Mouse (Mus musculus): ENCODE measurements around the gene Paxx. TPM values are rescaled to one million over a fixed set of nuclear protein-coding genes. Genes with fewer than 3 reads are reported as not detected.

Gene Paxx
- polyA plus RNA-seq, 1 experiment from 2014 or later, result 25.7 TPM

DNA sequence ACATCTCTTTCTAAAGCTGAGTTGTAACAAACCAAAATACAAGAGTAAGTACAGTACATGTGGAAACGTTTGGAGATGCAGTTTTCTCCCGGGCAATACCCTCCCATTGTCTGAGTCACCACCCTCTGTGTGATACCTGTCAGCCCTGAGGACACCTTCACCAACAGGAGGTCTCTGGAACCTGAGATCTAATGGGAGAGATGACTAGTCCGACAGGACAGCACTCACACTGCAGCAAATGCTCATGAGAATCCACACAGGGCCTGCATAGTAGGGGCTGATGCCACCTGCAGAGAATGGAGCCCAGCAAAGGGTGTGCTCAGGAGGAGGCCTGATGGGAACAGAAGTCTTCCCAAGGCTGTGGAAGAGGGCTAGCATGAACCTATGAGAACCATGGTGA, 513 bp upstream of the Paxx start:
- WGBS, result 17% methylated on average over 3 of the region's 3 CpGs
- no peaks in the 10 kb centered on the region for H3K27me3 ChIP-seq (replicated peaks)
- H3K36me3 ChIP-seq, result peaks cover 21% of the 10 kb centered on the region
- peak overlapping the region; percentile 82 for H3K4me2 ChIP-seq
- H3K9me3 ChIP-seq, result no peaks in the 10 kb centered on the region
- peak overlapping the region; percentile 66 for H3K4me3 ChIP-seq
- ATAC-seq (ENCODE audit: extremely low read depth, insufficient number of reproducible peaks, low FRiP score, low TSS enrichment), result no peak
- H3K9ac ChIP-seq, result peak overlapping the region; percentile 75
- peaks cover 31% of the 10 kb centered on the region for H3K4me1 ChIP-seq
- H3K27ac ChIP-seq (replicated peaks), result peak overlapping the region; percentile 93

DNA sequence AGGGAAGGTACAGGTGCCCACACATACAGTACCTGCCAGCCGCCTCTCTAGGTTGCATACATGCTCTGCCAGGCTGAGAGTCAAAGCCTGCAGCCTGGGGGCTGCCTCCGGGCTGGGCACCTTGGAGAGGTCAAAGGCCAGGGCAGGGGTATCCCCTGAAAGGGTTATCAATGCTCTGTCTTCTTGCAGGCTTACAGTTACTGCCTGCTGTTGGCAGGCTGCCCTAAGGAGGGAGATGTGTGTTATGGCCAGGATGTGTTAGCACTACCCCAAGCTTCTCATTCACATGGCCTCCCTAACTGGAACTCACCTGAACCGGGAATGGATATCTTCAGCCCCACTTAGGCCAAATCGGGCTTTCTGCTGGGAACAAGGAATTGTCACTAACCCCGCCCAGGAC, 759 bp downstream of the Paxx start:
- WGBS, result 30% methylated on average over 5 of the region's 5 CpGs
- Histone ChIP-seq H3K27ac (replicated peaks) (peak overlapping the region; percentile 93), H3K27me3 (replicated peaks) (no peaks in the 10 kb centered on the region), H3K4me2 (peak overlapping the region; percentile 82), H3K9me3 (no peaks in the 10 kb centered on the region), H3K4me1 (peaks cover 29% of the 10 kb centered on the region), H3K9ac (peak overlapping the region; percentile 86), H3K36me3 (peaks cover 21% of the 10 kb centered on the region), H3K4me3 (peak overlapping the region; percentile 66)
- ATAC-seq (ENCODE audit: extremely low read depth, insufficient number of reproducible peaks, low FRiP score, low TSS enrichment), result no peak

DNA sequence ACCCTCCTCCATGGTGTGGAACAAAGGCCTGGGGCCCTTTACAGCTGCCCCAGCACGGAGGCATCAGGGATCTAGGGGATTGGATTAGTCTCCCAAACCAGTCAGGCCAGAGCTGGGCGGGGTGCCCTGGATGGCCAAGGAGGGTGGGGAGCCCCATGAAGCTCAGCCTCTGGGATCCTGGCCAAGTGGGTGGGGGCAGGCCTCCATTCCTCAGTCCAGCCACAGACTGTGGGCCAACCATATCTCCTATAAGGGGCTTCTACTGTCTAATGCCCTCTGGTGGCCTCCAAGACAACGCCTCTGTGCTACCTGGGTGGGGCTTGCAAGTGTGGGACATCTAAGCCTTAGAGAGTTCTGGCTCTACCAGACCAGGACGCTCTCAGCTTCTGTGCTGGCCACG, 2.0 kb downstream of the Paxx start:
- Histone ChIP-seq H3K4me1 (peaks cover 29% of the 10 kb centered on the region), H3K9me3 (no peaks in the 10 kb centered on the region), H3K4me3 (no peak overlapping the region), H3K4me2 (no peak overlapping the region), H3K9ac (no peak overlapping the region), H3K27ac (replicated peaks) (no peak overlapping the region), H3K36me3 (peaks cover 21% of the 10 kb centered on the region), H3K27me3 (replicated peaks) (no peaks in the 10 kb centered on the region)
- 72% methylated on average over 5 of the region's 5 CpGs for WGBS
- no peak for ATAC-seq (ENCODE audit: extremely low read depth, insufficient number of reproducible peaks, low FRiP score, low TSS enrichment)

DNA sequence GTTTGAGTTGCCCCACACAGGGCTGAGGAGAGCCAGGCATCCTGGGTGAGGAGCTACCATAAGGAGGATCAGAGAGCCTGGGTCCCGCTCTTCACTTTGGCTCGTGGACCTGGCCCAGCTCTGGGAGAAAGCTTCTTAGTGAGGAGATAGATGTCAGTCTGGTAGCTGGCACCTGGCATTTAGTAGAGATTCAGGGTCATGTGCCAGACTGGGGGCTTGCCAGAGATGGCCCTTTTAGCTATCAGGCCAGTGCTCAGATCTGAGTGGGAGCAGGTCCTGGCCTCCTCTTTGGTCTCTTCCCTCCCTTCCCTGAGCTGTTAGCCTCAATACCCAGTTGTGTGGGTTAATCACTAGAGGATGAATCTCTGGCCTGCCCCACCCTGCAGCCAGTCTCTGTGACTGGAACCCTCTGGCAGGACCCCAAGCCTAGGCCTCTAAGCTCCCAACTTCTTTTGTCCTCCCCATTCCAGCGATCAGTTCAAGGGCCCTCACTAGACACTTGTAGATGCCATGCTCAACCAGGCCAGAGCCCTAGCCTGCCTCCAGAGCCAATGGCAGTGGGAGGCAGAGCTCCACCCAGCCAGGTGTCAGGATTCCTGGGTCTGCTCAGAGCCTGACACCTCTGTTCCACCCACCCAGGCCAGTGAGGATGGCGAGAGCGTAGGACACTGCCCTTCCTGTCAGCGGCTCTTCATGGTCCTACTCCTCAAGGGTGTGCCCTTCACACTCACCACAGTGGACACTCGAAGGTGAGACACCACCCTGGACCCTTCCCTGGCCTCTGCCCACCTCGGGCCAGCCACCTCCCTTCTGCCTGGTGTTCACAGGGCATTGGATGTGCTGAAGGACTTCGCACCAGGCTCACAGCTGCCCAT, 3.6 kb downstream of the Paxx start:
- Histone ChIP-seq H3K4me1 (peaks cover 29% of the 10 kb centered on the region), H3K27ac (replicated peaks) (no peak overlapping the region), H3K36me3 (peaks cover 21% of the 10 kb centered on the region), H3K27me3 (replicated peaks) (no peaks in the 10 kb centered on the region), H3K4me3 (no peak overlapping the region), H3K4me2 (no peak overlapping the region), H3K9me3 (no peaks in the 10 kb centered on the region), H3K9ac (no peak overlapping the region)
- 81% methylated on average over 9 of the region's 9 CpGs for WGBS
- ATAC-seq (ENCODE audit: extremely low read depth, insufficient number of reproducible peaks, low FRiP score, low TSS enrichment), result no peak

DNA sequence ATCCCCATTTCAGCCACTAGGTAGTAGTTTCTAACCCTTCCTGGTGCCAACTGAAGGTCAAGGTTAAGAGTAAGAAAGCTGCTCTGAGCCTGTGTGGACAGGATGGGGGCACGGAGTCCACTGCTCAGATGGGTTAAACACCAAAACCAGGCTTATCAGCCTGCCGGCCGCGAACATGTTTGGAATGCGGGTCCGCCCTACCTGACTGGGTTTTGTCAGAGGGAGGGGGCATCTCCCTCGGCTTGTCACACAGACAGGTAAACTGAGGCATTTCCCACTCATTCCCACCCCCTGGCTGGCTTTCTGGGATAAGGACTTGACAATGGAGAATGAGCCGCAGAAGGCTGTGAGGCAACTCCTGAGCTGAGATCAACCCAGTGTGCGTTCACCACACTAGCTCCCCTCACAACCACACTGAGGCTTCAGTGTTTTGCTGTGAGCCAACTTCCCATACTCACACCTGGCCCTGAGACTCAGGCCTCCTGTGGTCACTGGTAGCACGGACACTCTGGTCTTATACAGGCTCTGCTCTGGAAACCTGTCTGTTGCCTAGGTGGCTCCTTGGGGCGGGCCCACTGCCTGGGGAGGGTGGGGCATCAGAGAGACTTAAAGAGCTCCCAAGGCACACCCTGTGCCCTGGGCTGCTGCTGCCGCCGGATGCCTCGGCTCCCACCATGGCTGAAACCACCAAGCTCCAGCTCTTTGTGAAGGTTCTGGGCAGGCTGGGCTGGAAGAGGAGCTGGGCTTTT, 4.5 kb downstream of the Paxx start, which contains the start of gene Clic3:
TSS of gene Clic3 (plus strand) at position 634 of the 749 bp plus-strand sequence.
- Histone ChIP-seq H3K27me3 (replicated peaks) (no peaks in the 10 kb centered on the region), H3K4me3 (no peak within 1 kb of the TSS), H3K9me3 (no peaks in the 10 kb centered on the region), H3K4me1 (peaks cover 27% of the 10 kb centered on the region), H3K9ac (no peak within 1 kb of the TSS), H3K4me2 (no peak within 1 kb of the TSS), H3K27ac (replicated peaks) (no peak within 1 kb of the TSS), H3K36me3 (peaks cover 21% of the 10 kb centered on the region)
- no peak for ATAC-seq (ENCODE audit: extremely low read depth, insufficient number of reproducible peaks, low FRiP score, low TSS enrichment)
- 34% methylated on average over 14 of the region's 14 CpGs for WGBS

DNA sequence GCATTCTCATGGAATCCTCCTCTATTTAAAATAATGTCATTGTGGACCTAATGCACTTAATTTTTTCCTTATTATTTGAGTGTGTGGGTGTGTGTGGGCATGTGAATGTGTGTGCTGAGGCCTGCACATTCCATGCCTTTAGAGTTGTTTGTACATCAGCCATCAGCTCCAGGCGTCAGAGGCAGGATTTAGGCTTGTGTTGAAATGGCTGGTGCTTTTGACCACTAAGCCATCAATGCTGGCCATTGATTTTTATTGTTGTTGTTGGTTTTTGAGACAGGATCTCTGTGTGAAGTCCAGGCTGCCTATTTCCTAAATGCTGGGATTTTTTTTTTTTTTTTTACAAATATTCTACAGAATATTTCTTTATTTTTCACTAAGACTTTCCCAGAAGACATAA, 7.9 kb downstream of the Paxx start:
- WGBS, result 30% methylated on average over 1 of the region's 1 CpGs
- H3K4me1 ChIP-seq, result peaks cover 6% of the 10 kb centered on the region
- no peaks in the 10 kb centered on the region for H3K9me3 ChIP-seq
- no peak overlapping the region for H3K4me2 ChIP-seq
- no peak overlapping the region for H3K4me3 ChIP-seq
- H3K27ac ChIP-seq (replicated peaks), result no peak overlapping the region
- no peak for ATAC-seq (ENCODE audit: extremely low read depth, insufficient number of reproducible peaks, low FRiP score, low TSS enrichment)
- H3K27me3 ChIP-seq (replicated peaks), result no peaks in the 10 kb centered on the region
- peaks cover 6% of the 10 kb centered on the region; the same call in 1 of the 2 replicates for H3K36me3 ChIP-seq
- no peak overlapping the region for H3K9ac ChIP-seq

DNA sequence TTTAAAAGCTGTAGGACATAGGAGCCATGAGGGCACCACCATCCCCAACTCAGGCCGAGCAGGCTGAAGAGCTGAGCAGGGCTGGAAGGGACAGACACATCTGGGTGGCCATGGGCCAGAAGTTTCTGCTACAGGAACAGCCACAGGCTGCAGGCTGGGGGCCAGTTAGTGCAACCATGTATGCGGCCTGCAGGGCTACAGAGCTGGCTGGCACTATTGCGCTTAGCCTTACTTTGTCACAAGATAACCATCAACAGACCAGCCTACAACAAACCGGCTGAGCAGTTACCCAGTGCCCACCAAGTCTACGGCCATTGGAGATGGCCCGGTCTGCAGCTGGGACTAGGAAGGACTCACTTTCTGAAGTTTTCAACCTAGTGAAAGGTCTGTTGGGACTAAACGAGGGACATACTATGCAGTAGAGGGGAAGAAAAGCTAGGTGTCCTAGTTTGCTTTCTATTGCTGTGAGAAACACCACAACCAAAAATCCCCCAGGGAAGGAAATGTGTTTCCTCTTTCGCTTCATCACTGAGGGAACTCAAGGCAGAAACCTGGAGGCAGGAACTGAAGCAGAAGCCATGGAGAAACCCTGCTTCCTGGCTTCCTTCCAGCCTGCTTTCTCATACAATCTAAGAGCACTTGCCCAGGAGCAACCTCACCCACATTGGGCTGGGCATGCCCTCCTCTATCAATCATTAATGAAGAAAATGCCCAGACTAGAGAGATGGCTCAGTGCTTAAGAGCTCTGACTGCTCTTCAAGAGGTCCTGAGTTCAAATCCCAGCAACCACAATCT, 9.8 kb downstream of the Paxx start:
- Histone ChIP-seq H3K27ac (replicated peaks) (no peak overlapping the region), H3K9me3 (no peaks in the 10 kb centered on the region), H3K27me3 (replicated peaks) (no peaks in the 10 kb centered on the region), H3K36me3 (no peaks in the 10 kb centered on the region), H3K9ac (no peak overlapping the region), H3K4me3 (no peak overlapping the region), H3K4me1 (peaks cover 2% of the 10 kb centered on the region; the same call in 1 of the 2 replicates), H3K4me2 (no peak overlapping the region)
- WGBS, result 68% methylated on average over 8 of the region's 8 CpGs
- ATAC-seq (ENCODE audit: extremely low read depth, insufficient number of reproducible peaks, low FRiP score, low TSS enrichment), result no peak

DNA sequence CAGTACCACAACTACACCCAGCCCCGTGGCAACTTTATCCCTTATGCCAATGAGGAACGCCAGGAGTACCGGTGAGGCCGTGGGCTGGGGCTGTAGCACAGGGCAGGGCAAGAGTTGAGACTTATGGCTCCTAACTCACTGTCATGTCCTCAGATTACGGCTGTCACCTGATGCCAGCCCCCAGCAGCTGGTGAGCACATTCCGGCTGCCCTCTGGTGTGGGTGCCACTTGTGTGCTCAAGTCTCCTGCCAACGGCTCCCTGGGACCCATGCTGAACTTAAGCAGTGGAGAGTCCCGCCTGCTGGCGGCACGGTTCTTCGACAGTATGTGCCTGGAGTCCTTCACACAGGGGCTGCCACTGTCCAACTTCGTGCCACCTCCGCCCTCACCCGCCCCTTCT, 18.2 kb downstream of the Paxx start:
- no peak for ATAC-seq (ENCODE audit: extremely low read depth, insufficient number of reproducible peaks, low FRiP score, low TSS enrichment)
- H3K4me2 ChIP-seq, result no peak overlapping the region
- 77% methylated on average over 14 of the region's 14 CpGs for WGBS

DNA sequence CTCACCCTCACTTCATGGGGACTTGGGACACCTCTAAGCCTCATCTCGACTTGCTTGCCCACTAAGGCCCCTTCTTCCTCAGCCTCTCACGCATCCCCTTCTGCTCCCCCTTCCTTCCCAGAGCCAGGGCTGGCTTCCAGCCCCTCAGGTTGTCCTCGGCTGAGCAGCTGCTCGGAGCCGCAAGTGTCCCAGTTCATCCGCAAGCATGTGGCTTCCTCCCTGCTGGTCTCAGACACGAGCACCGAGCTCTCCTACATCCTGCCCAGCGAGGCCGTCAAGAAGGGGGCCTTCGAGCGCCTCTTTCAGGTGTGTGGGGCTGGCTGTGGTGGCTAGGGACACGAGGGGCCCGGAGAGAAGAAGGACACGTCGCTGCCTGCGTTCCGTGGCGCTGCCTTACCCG, 19.8 kb downstream of the Paxx start:
- 78% methylated on average over 20 of the region's 20 CpGs for WGBS
- no peak overlapping the region for H3K27ac ChIP-seq (replicated peaks)
- no peaks in the 10 kb centered on the region for H3K4me1 ChIP-seq
- H3K4me3 ChIP-seq, result no peak overlapping the region
- peaks cover 13% of the 10 kb centered on the region for H3K36me3 ChIP-seq
- H3K4me2 ChIP-seq, result no peak overlapping the region
- H3K27me3 ChIP-seq (replicated peaks), result no peaks in the 10 kb centered on the region; the same call in 1 of the 2 replicates
- no peak overlapping the region for H3K9ac ChIP-seq
- ATAC-seq (ENCODE audit: extremely low read depth, insufficient number of reproducible peaks, low FRiP score, low TSS enrichment), result no peak
- no peaks in the 10 kb centered on the region for H3K9me3 ChIP-seq

More for the DNA sequence above, 18.2 kb downstream of the Paxx start:
- H3K4me1 ChIP-seq, result no peaks in the 10 kb centered on the region
- no peaks in the 10 kb centered on the region; the same call in 1 of the 2 replicates for H3K27me3 ChIP-seq (replicated peaks)
- no peak overlapping the region for H3K27ac ChIP-seq (replicated peaks)
- H3K36me3 ChIP-seq, result peaks cover 6% of the 10 kb centered on the region; the same call in 1 of the 2 replicates
- H3K9me3 ChIP-seq, result no peaks in the 10 kb centered on the region
- H3K4me3 ChIP-seq, result no peak overlapping the region
- no peak overlapping the region for H3K9ac ChIP-seq

DNA sequence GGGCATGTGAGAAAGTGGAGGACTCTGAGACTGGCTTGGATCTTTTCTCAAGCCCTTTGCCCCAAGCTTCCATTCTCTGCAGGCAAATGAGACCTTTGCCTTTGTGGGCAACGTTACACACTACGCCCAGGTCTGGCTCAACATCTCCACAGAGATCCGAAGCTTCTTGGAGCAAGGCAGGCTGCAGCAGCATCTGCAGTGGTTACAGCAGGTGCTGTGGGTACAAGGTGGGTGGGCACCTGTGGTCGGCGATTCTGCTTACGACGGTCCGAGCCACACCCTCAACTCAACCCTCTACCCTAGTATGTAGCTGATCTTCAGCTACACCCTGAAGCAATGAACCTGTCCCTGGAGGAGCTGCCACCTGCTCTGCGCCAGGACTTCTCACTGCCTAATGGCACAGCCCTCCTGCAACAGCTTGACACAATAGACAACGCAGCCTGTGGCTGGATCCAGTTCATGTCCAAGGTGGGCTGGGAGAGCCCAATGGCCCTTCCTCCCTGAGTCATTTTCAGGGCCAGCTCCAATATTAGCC, 24.5 kb downstream of the Paxx start:
- ATAC-seq (ENCODE audit: extremely low read depth, insufficient number of reproducible peaks, low FRiP score, low TSS enrichment), result no peak
- Histone ChIP-seq H3K4me1 (no peaks in the 10 kb centered on the region), H3K4me2 (no peak overlapping the region), H3K27me3 (replicated peaks) (peaks cover 20% of the 10 kb centered on the region), H3K4me3 (no peak overlapping the region), H3K27ac (replicated peaks) (no peak overlapping the region), H3K9me3 (no peaks in the 10 kb centered on the region), H3K9ac (no peak overlapping the region), H3K36me3 (peaks cover 7% of the 10 kb centered on the region)
- 87% methylated on average over 10 of the region's 10 CpGs for WGBS

DNA sequence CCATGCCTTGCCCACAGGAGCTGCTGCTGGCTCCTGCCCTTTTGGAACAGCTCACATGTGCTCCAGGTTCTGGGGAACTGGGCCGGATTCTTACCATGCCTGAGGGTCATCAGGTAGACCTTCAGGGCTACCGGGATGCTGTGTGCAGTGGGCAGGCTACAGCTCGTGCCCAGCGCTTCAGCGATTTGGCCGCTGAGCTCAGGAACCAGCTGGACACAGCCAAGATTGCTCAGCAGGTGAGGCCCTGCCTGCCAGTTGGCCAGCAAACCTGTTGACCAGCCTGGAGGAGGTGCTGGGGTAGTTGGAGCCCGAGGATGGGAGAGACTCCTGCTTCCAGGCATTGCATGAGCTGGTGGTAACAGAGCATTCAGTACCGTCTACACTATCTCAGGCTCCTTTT, 26.6 kb downstream of the Paxx start:
- 84% methylated on average over 8 of the region's 8 CpGs for whole genome bisulfite sequencing
- ATAC-seq (ENCODE audit: extremely low read depth, insufficient number of reproducible peaks, low FRiP score, low TSS enrichment), result no peak
- Histone ChIP-seq H3K9ac (no peak overlapping the region), H3K4me1 (no peaks in the 10 kb centered on the region), H3K9me3 (no peaks in the 10 kb centered on the region), H3K4me2 (no peak overlapping the region), H3K4me3 (no peak overlapping the region), H3K27ac (replicated peaks) (no peak overlapping the region), H3K27me3 (replicated peaks) (peaks cover 40% of the 10 kb centered on the region), H3K36me3 (peaks cover 6% of the 10 kb centered on the region)
